Comparison of ENCODE assay signal across 19 mouse cellular contexts in the genomic region with DNA sequence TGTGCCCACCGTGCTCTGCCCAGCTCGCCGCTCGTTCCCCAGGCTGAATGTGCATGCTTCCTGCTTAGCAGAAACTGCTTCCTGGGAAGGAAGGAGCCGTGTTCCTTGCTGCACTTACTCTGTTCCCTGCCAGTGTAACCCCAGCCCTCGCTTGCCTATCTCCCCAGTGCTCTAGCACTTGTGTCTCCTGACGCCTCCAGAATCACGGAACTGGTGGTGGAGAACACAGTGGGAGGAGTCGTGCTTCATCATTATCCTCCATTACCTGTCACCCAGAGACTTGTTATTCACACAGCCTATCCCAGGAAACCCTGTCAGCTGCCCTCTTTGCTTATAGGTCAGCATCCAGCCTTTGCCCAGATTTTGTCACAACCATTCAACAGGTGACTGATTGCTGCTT.
"Had no signal": no experiment of that assay in that cellular context is flagged by ENCODE, and none has a peak within 500 bp of the region (broad histone marks: within the 10 kb centered on the region; RNA-seq: fewer than 3 reads in every experiment).

No protein-coding gene starts in this region.

- H3K4me3 ChIP-seq: limb, embryonic 12.5 days; liver, embryonic 12.5 days; liver, embryonic 15.5 days; lung, embryonic 15.5 days; megakaryocyte, embryonic 14.5 days; midbrain, embryonic 10.5 days; midbrain, embryonic 13.5 days; myocyte; neural tube, embryonic 13.5 days; stomach, embryonic 15.5 days had no signal

- H3K27ac ChIP-seq: kidney, postnatal 0 days; limb, embryonic 12.5 days; liver, embryonic 12.5 days; liver, embryonic 15.5 days; lung, embryonic 15.5 days; macrophage; midbrain, embryonic 10.5 days; midbrain, embryonic 13.5 days; neural tube, embryonic 13.5 days; stomach, embryonic 15.5 days had no signal

- H3K4me1 ChIP-seq: limb, embryonic 12.5 days; liver, embryonic 12.5 days; liver, embryonic 15.5 days; lung, embryonic 15.5 days; midbrain, embryonic 13.5 days; neural tube, embryonic 13.5 days; stomach, embryonic 15.5 days had no signal

- DNase-seq: kidney, adult 2 months; liver; lung, adult 18-20 months; lung, postnatal 14 days; right cerebral cortex, postnatal 14 days; spleen, adult 18-20 months; thymus, postnatal 25 days had no signal
